Mouse (Mus musculus) erythroblast, embryonic 14.5 days (primary cell): ENCODE measurements around the gene Ntf3. TPM values are rescaled to one million over a fixed set of nuclear protein-coding genes. Genes with fewer than 3 reads are reported as not detected.

Experiments used
- H3K27me3 ChIP-seq: 2 replicates; pipeline ENCODE4 v1.6.1; 2012; ENCODE audit warnings: inconsistent platforms; ENCODE audit not compliant: control insufficient read depth
- H3K36me3 ChIP-seq: 2 replicates; pipeline ENCODE4 v1.6.1; 2012; ENCODE audit warnings: mild to moderate bottlenecking, inconsistent platforms; ENCODE audit not compliant: control insufficient read depth
- H3K4me1 ChIP-seq: 2 replicates; pipeline ENCODE4 v1.6.1; 2012; ENCODE audit warnings: inconsistent platforms; ENCODE audit not compliant: control insufficient read depth
- H3K4me3 ChIP-seq: replicated peaks from 2 replicates; pipeline ENCODE3; 2012; ENCODE audit warnings: moderate library complexity, mild to moderate bottlenecking, inconsistent platforms
- H3K9me3 ChIP-seq: 2 replicates; pipeline ENCODE4 v1.6.1; 2012; ENCODE audit warnings: low read length, inconsistent platforms, mixed read lengths; ENCODE audit not compliant: control insufficient read depth
- GATA1 ChIP-seq: IDR thresholded peaks from 2 replicates; pipeline ENCODE4 v1.6.1; 2012; ENCODE audit warnings: low read length, inconsistent platforms, mixed read lengths
- TAL1 ChIP-seq: IDR thresholded peaks from 3 replicates; pipeline ENCODE4 v1.6.1; 2012; ENCODE audit warnings: low read length, inconsistent platforms, mixed read lengths
- polyA plus RNA-seq: library from polyadenylated mRNA; stranded (reverse); fragments of >175 nt; gene quantifications from 2 replicates; pipeline ENCODE4 v1.2.3, GENCODE M21; 2012

The Ntf3 gene
- polyA plus RNA-seq: not detected in 2 replicates

DNA sequence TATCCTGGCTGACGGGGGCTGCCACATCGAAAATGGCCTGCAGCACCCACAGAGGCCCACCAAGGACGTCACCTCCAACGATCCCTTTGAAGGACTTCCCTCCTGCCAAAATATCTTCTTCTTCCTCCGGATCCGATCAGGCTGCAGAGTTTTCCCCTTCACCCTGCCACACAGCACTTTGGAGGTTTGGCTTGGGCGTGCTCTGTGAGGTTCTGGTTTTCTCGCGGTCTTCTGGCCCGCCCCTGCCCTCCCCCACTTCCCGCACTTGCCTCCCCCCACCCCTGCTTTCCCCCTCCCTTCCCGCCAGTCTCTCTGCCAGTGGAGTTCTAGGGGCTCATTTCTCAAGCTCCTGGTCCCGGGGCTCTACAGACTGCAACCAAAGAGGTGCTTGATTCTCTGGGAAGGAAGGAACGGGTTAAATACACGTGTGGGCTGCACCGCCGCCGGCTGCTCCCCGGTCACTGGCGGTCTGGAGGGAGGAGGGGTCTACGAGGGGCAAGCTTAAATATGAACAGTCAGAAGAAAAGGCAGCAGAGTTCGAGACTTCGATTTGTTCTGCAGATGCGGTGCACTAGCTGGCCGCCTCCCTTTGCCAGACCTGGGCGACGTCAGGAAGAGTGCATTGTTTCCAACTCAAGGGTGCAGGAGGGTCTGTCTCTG is at the start of gene Ntf3:
Gene Ntf3 (minus strand): TSS at position 363 of the 660 bp plus-strand sequence.
- H3K4me1 ChIP-seq: no peaks in the 10 kb centered on the region
- H3K9me3 ChIP-seq: no peaks in the 10 kb centered on the region
- peaks cover 63% of the 10 kb centered on the region for H3K27me3 ChIP-seq
- H3K36me3 ChIP-seq: no peaks in the 10 kb centered on the region
- TF ChIP-seq TAL1 (no peak), GATA1 (no peak)
- H3K4me3 ChIP-seq: no peak within 1 kb of the TSS

GRCm38 (mm10) chr6:126213330-126213729 is 46.6 kb upstream of the Ntf3 start:
- TF ChIP-seq GATA1 (no peak), TAL1 (no peak)
- Histone ChIP-seq H3K9me3 (no peaks in the 10 kb centered on the region), H3K27me3 (no peaks in the 10 kb centered on the region), H3K36me3 (no peaks in the 10 kb centered on the region), H3K4me3 (no peak overlapping the region), H3K4me1 (no peaks in the 10 kb centered on the region)

- no peak overlapping the region for H3K4me3 ChIP-seq
Observed at GRCm38 (mm10) chr6:126203366-126203765, 36.7 kb upstream of the Ntf3 start.

GRCm38 (mm10) chr6:126202959-126203358 is 36.2 kb upstream of the Ntf3 start:
- H3K4me3 ChIP-seq: no peak overlapping the region
- H3K36me3 ChIP-seq: no peaks in the 10 kb centered on the region
- TF ChIP-seq GATA1 (no peak), TAL1 (no peak)
- peaks cover 4% of the 10 kb centered on the region for H3K9me3 ChIP-seq
- H3K27me3 ChIP-seq: no peaks in the 10 kb centered on the region
- no peaks in the 10 kb centered on the region for H3K4me1 ChIP-seq

More at GRCm38 (mm10) chr6:126203366-126203765, 36.7 kb upstream of the Ntf3 start:
- H3K9me3 ChIP-seq: peaks cover 4% of the 10 kb centered on the region
- no peak for TF ChIP-seq GATA1
- no peak for TF ChIP-seq TAL1
- no peaks in the 10 kb centered on the region for H3K4me1 ChIP-seq
- H3K27me3 ChIP-seq: no peaks in the 10 kb centered on the region
- no peaks in the 10 kb centered on the region for H3K36me3 ChIP-seq

- Histone ChIP-seq H3K9me3 (peaks cover 4% of the 10 kb centered on the region), H3K36me3 (no peaks in the 10 kb centered on the region), H3K4me1 (no peaks in the 10 kb centered on the region), H3K4me3 (no peak overlapping the region), H3K27me3 (no peaks in the 10 kb centered on the region)
- TF ChIP-seq TAL1: no peak
- TF ChIP-seq GATA1: no peak
Observed at GRCm38 (mm10) chr6:126201721-126202120, 35.0 kb upstream of the Ntf3 start.

DNA sequence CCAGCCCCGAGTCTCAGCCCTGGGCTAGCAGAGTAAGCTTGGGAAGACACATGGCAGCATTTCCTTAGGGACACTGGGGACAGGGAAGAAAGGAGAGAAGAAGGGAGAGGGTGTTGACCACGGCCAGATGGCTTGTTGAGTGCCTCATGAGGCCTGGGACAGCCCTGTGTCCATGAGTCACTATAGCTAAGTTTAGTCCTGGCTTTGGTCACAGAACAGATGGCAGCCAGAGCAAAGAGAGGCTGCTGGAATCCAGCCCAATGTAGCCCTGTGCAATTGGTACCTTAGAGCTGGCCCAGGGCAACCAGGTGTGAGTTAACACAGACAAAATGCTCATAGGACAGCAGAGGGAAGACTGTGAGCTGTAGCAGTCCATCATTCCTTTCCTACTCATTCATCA is 33.2 kb upstream of the Ntf3 start:
- TF ChIP-seq GATA1 (no peak), TAL1 (no peak)
- no peaks in the 10 kb centered on the region for H3K4me1 ChIP-seq
- H3K36me3 ChIP-seq: no peaks in the 10 kb centered on the region
- H3K4me3 ChIP-seq: no peak overlapping the region
- no peaks in the 10 kb centered on the region for H3K27me3 ChIP-seq
- H3K9me3 ChIP-seq: peaks cover 4% of the 10 kb centered on the region

GRCm38 (mm10) chr6:126194760-126195159 is 28.1 kb upstream of the Ntf3 start:
- Histone ChIP-seq H3K36me3 (no peaks in the 10 kb centered on the region), H3K9me3 (no peaks in the 10 kb centered on the region; the same call in 1 of the 2 replicates), H3K4me3 (no peak overlapping the region), H3K4me1 (no peaks in the 10 kb centered on the region), H3K27me3 (no peaks in the 10 kb centered on the region)
- TF ChIP-seq GATA1: no peak
- TF ChIP-seq TAL1: no peak

- no peaks in the 10 kb centered on the region for H3K36me3 ChIP-seq
Observed at GRCm38 (mm10) chr6:126190218-126190871, 23.6 kb upstream of the Ntf3 start.

DNA sequence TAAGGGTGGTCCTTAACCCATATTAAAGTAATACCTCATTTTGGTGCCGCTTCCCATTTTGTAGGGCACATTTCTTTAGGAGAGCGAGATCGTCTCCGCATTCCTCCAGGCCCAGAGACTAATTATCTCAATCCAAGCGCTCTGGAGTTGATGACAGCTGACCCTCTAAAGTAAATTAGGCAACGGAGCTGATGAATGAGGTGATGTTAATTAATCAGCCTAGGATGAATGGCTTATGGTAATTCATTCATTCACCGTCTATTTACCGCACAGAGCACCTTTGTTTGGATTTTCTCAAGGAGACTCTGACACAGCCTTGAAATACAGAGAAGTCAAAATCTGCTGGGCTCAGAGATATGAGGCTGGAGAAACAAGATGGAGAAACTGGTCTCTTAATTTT is 20.7 kb upstream of the Ntf3 start:
- Histone ChIP-seq H3K4me3 (no peak overlapping the region), H3K4me1 (no peaks in the 10 kb centered on the region), H3K9me3 (peaks cover 8% of the 10 kb centered on the region), H3K36me3 (no peaks in the 10 kb centered on the region), H3K27me3 (no peaks in the 10 kb centered on the region)
- no peak for TF ChIP-seq TAL1
- TF ChIP-seq GATA1: no peak

More at GRCm38 (mm10) chr6:126190218-126190871, 23.6 kb upstream of the Ntf3 start:
- no peak for TF ChIP-seq TAL1
- no peak for TF ChIP-seq GATA1
- no peak overlapping the region for H3K4me3 ChIP-seq
- H3K27me3 ChIP-seq: no peaks in the 10 kb centered on the region
- no peaks in the 10 kb centered on the region for H3K4me1 ChIP-seq
- H3K9me3 ChIP-seq: peaks cover 8% of the 10 kb centered on the region
